Mouse (Mus musculus) cerebellum, adult 9-11 months (tissue): Measurements from ENCODE around the gene Mob3a.

Source experiments
- DNase-seq: peaks from one replicate; pipeline ENCODE4 v3.0.0; 2022

Mob3a gene

DNA sequence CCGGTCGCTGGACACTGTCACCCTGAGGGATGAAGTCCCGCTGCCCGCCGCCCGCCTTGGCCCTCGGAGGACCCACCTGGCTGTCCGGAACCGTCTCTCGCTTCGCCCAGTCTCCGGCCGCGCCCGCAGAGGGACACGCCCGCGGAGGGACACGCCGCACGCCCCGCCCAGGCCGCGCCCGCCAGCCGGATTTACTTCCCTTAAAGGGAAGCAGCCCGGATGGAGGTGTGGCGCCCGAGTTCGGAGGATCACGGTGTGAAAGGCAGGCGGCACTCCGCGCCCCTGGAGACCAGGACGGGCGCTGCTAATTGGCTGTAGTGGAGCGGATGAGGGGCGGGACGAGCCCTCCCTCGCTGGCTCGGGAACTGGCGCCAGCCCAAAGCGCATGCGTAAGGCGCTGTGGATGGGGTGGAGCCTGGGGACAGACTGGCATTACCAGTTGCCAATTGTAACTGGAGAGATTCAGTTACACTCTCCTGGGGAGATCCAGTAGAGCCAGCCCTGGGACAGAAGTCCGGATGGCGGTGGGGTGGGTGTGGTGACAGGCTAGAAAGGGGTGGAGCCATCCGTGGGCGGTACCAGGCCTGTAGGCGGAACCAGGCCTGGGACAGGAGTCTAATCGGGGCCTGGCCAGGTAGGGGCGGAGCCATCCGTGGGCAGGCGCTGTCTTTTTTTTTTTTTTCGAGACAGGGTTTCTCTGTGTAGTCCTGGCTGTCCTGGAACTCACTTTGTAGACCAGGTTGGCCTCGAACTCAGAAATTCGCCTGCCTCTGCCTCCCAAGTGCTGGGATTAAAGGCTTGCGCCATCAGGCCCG lies at the start of gene Mob3a, which contains the start of gene Izumo4:
TSS of gene Mob3a (minus strand) at position 257 of the 815 bp plus-strand sequence.
TSS of gene Izumo4 (plus strand) at position 464 of the 815 bp plus-strand sequence.
- peak; percentile 100 for DNase-seq

DNA sequence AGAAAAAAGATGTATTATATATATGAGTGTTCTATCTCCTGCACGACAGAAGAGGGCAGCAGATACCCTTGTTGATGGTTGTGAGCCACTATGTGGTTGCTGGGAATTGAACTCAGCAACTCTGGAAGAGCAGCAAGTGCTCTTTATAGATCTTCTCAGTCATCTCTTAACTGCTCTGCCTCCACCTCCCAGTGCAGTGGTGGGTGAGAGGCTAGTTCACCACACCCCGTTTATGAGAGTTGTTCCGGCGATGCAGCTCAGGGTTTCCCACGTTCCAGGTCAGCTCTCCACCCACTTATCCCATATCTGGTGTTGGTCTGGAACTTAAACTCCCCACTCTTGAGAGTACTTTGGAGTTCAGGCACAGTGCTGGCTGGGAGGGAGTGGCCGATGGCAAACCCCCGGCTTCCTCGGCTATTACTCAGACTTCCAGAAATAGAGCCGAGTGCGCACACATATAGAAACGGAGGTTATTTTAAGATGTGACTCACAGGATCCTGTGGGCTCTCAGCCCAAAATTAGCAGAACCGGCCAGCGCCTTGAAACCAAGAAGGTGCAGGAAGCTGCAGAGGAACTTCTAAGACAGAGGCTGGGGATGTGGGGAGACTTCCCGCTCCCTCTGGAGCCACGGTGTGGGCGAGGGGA lies 49.5 kb upstream of the Mob3a start:
- peak; percentile 60 for DNase-seq

GRCm38 (mm10) chr10:80748609-80749008 lies 46.8 kb upstream of the Mob3a start:
- no peak for DNase-seq

GRCm38 (mm10) chr10:80747410-80747809 lies 45.6 kb upstream of the Mob3a start:
- peak; percentile 85 for DNase-seq

GRCm38 (mm10) chr10:80744262-80744661 lies 42.5 kb upstream of the Mob3a start:
- DNase-seq = no peak

DNA sequence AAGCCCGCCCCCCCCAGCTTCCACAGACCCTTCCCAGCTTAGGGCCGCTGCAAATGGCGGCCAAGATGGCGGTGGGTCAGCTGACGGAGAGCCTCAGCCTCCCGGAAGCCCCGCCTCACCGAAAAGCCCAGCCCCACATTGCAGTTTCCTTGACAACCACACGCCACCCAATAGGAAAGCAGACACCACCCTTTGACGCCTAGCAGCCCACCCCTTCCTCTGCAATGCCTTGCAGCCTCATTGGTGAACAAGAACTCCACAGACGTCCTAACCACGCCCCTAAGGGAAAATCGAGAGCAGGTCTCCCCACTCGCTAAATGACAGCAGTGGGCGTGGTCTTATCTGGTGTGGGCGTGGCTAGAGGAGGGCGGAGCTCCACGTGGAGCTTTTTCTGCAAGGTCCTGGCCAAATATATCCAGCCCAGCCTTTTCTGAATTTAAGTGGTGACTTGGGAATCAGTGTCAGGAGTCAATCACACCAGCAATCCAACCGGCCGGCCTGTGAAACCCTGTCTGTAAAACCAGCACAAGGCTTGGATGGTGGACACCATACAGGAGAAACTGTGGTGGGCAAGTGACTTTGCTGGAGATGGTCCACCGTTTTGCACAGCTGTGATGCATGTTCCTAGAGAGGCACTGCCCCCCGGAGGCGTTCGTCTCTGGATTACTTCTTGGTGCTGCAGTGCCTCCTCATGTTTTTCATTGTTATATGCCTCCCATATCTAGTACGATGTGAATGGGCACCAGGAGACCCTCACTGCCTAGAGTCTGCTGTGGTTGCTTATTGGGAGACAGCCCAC lies 40.6 kb upstream of the Mob3a start, which contains the start of gene Ap3d1:
TSS of gene Ap3d1 (minus strand) at position 85 of the 799 bp plus-strand sequence.
- peak; percentile 100 for DNase-seq

DNA sequence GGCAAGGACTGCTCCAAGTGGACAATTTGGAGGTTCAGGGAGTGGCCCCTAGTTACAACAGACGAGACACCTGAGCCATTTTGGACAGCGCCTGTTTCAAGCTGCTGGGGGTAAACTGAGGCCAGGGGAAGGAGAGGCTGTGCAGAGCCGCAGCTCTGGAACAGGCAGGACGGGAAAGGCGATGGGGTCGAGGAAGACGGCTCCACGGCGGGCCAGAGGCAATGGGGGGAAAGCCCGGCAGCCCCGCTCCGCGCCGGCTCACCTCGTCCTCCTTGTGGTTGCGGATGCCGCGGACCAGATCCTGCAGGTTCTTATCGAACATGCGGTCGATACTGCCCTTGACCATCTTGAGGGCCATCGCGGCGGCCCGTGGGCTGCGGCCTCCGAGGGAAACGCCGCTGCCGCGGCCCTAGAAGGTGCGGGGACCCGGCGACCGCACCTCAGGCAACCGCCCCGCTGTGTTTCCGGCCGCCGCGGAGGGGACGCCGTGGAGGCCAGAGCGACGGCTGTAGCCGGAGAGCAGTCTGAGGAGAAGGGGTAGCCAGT lies 39.9 kb upstream of the Mob3a start:
- DNase-seq = no peak

- DNase-seq = peak; percentile 68
Measured at GRCm38 (mm10) chr10:80741146-80741545, 39.4 kb upstream of the Mob3a start.

DNA sequence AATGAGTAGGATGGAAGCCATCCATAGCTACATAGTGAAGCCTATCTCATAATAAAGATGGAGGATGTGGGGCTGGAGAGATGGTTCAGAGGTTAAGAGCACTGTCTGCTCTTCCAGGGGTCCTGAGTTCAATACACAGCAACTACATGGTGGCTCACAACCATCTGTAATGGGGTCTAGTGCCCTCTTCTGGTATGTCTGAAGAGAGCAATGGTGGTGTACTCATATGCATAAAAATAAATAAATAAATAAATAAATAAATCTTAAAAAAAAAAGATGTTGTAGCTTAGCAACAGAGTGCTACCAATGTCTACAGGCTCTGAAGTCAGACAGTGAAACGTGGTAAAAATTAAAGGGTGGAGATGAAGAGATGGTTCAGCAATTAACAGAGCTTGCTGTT lies 36.9 kb upstream of the Mob3a start:
- no peak for DNase-seq

GRCm38 (mm10) chr10:80736731-80737130 lies 35.0 kb upstream of the Mob3a start:
- peak; percentile 83 for DNase-seq

- peak; percentile 69 for DNase-seq
Measured at GRCm38 (mm10) chr10:80732611-80733101, 30.9 kb upstream of the Mob3a start.

DNA sequence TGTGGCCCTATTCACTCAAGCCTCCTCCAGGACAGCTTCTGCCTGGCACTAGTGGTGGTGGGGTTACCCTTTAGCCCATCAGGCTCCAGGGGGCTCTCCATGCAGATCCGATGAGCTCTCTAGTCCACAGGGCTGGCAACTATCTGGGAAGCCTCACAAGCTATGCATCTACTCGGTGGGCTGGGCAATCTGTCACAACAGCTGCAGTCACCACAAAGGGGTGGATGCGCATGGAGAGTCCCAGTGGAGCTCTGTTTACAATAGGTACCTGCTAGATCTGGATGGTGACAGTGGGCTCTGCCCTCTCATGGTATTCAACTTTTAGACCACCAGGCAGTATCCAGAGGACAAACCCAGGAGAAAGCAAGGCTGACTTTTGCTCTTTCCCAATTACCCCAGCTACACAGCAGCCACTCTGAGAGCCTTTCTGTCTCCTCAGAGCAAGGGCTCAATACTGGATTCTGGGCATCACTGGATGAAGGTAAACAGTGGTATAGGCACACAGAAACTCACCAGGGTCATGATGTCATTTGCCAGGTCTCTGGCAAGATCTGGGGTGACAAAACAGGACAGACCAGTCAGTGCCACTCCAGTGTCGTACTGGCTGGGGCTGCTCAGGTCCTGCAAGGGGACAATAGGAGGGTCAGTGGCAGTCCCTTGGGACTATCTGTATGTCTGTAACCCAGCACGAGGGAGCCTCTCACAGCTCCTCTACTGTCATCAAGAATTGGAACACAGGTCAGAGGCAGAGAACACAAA lies 25.8 kb upstream of the Mob3a start:
- no peak for DNase-seq

GRCm38 (mm10) chr10:80717281-80717680 lies 15.5 kb upstream of the Mob3a start:
- DNase-seq = no peak

DNA sequence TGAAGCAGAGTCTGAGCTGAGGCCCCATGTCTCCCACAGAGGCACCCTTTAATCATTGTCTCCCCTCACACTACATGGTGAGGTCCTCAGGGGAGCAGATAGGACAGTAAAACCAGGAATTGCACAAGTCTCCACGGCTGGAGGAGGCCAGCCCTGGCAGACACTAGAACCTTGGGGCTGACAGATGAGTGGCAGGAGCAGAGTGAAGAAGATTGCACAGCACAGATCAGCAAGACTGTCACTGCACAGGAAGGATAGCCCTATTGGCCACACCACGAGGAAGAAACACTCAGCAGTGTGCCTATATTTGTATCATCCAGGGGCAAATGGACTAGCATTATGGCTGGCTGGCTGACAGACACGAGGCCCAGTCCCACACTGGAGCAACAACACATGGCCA lies 9.1 kb upstream of the Mob3a start:
- no peak for DNase-seq

GRCm38 (mm10) chr10:80705479-80705878 lies 3.7 kb upstream of the Mob3a start:
- no peak for DNase-seq

DNA sequence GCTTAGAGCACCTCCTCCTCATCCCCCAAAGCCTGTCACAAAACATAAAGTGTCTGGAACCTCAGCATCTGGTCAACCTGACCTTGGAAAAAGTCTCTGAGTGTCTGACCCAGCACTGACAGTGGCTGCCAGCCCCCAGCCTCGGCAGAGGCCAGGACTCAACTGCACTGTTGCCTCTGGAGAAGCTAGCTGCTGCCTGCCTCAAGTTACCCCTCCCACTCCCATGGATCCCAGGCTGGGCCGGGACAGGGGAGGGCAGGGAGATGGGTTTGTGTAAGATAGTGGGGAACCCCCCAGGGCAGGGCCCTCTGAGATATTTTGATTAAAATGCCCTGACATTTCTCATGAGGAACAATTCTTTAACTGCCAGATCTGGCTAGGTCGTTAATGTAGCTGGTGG lies 3.3 kb upstream of the Mob3a start:
- DNase-seq = peak; percentile 55

DNA sequence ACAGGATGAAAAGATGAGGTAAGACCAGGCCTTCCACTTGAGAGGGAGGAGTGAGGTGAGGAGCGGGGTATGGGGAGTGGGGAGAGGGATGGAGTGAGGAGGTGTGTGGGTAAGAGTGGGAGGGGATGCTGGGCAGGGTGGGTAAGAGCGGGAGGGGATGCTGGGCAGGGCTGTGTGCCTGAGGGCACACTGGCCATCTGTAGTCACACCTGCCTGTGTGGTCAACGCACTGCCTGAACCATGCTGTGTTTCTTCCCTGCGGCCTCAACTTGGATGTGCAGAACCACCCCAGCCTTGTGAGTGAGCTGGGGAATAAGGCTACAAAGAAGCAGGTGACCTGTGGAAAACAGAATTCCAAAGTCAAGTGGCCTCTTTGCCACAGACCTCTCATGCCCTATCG lies 2.6 kb upstream of the Mob3a start:
- peak; percentile 66 for DNase-seq

DNA sequence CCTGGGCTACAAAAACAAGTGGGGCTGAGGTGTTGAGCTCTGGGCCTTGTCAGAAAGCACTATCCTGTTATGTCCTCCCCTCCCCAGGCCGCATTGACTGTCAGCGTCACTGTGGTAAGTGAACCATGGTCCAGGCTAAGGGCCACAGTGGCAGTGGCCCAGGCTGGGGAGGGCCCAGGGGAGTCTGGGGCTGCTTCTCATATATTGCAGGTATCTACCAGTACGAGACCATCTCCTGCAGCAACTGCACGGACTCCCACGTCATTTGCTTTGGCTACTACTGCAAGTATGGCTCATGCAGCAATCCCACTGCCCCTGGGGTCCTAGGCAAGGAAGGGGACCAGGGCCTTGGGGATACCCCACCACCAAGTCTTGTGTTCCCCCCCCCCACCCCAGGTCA lies 1.9 kb upstream of the Mob3a start:
- peak; percentile 75 for DNase-seq

DNA sequence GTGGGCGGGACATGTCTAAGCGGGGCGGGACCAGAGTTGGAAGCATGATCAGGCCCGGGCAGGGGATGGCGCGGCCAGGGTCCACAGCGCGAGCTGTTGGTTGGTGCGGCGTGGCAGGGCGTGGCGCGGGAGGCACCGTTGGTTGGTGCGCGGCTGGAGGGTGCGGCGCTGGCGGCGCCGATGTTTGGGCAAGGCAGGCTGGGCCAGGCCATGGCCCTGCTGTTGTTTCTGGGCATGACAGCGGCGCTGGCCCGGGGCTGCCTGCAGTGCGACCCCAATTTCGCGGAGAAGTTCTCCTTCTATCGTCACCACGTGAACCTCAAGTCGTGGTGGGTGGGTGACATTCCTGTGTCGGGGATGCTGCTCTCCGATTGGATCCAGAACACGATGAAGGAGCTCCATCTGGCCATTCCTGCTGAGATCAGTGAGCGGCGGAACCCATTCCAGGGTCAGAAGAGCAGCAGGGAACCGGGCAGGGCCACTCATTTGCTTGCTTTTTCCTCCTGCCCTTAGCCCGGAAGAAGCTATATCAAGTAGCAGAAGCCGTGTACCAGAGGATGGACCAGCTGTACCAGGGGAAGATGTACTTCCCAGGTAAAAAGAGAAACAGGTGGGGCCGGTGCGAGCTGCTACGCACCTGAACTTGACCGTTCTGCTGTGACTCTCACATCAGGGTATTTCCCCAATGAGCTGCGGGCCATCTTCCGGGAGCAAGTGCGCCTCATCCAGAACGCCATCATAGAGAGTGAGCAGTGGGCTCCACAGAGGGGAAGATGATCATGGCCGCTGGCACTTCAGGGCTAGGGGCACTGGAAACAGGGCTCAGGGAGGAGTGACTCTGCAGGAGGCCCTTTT lies 986 bp upstream of the Mob3a start:
- peak; percentile 98 for DNase-seq

- peak; percentile 47 for DNase-seq
Measured at GRCm38 (mm10) chr10:80700732-80701131, 1.0 kb downstream of the Mob3a start.

DNA sequence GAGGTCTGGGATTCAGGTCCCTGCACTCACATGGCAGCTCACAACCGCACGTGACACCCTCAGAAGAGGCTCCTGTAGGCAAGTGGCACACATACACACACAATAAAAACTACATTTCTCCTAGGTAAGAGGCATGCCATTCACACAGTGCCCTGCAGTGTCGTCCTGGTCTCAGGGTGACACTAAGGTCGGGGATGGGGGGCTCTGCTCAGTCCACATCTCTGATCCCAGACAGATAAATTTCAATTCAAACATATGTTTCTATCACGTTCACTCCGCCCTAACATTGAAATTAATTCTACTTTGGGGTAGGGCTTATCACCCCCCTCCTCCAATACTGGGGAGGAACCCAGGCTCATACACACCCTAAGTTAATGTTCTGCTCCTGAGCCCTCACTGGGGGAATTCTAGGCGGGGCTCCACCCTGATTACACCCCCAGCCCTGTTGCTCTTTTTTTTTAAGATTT lies 1.7 kb downstream of the Mob3a start:
- DNase-seq = peak; percentile 59
